Mouse (Mus musculus): ENCODE data around the gene Higd1a.

- TF ChIP-seq CTCF (IDR thresholded peaks at IDR 0.05; ENCODE audit: low read depth) (no peak), EP300 (IDR thresholded peaks at IDR 0.05; ENCODE audit: low read depth) (no peak)
Observed at GRCm38 (mm10) chr9:121898245-121898644, 40.1 kb upstream of the Higd1a start, which contains the start of gene Ackr2.
